Mouse (Mus musculus): ENCODE measurements around the gene Fxyd7. TPM values are rescaled to one million over a fixed set of nuclear protein-coding genes. Genes with fewer than 3 reads are reported as not detected.

Fxyd7 gene
- total RNA-seq, 1 experiment from 2014 or later = 2.0 TPM

DNA sequence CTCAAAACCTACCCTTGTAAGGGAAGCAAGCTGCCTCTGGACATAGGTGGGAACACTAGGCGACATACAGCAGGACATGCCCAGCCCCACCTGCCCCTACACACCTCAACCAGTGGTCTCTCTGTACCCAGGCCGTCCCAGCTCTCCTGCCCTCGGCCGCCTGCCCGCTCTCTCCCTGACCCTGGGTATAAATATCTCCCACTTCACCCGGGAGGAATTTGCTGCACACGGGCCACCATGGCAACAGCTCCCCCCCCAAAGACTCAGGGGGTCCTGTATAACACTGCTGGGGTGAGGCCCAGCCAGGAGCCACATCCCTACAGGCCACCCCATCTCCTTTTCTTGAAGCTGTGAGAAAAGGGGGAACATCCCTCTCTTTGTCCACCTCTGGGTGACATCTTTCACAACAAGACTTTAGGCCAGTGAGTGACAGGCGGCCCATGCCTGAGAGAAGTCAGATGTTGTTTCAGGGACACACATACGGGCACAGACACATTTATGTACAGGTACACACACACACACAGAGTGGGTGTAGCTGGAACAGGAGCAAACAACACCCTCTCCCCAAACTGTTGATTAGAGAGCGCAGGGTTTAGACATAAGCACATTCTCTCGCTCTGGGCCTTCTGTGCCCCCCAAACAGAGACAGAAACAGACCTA lies 3.5 kb upstream of the Fxyd7 start:
- no peak for ATAC-seq (ENCODE audit: extremely low read depth, insufficient number of reproducible peaks, low FRiP score, poor library complexity, severe bottlenecking)

DNA sequence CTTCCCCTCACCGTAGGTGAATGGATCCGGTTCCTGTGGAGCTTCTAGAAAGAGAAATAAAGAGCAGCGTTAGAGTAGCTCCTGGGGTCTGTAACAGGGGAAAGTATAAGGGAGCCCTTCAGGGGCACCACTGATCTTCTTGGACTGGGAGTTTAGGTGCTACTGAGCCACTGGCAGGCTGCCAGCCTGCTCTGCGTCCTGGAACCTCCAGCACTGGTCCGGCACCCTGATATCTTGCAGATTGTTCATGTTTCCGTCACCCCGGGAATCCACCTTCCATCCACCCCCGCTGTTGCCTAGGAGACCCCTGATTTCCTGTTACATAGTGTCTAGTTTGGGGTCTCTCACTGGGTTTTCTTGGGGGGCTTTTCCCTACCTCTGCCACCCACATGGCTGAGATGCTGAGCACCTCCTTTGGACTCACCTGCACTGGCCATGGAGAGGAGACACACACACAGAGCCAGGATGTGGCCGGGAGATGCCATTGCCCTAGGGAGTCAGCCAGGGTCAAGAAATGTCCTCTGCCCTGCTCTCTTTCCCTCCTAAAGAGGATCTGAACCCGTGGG lies 2.7 kb upstream of the Fxyd7 start:
- ATAC-seq (ENCODE audit: extremely low read depth, insufficient number of reproducible peaks, low FRiP score, poor library complexity, severe bottlenecking) = no peak

DNA sequence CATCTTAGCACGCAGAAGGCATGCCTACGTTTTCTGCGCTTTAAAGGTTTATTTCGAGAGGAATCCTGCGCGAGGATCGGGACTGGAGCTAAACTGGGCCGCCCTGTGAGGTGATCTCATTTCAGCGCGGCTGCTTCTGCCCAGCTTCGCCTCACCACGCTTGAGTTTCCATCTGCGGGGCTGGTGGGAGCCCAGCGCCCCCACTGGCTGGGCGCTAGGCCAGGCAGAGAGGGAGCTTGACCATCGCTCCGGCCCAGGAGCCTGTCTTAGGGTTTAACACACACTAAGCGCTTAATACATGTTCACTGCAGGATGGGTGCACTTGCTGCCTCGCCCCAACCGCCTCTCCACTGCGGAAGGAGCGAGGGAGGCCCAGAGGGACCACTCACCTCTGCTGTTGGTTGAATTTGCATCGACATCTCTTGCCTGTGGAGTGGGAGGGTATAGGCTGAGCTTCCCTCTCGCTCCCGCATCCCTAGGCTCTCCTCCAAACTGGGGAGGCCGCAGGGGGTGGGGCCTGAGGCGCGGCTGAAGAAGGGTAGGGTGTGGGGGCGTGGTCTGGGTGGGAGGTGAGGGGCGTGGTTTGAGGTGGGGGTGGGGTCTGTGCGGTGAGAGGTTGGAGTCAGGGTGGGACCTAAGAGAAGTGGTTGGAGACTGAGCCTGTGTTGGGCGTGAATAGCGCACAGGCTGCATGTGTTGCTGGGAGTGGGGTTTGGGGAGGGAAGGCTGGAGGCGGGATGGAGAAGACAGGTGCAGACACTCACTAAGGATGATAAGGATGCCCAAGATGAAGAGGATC lies 1.6 kb upstream of the Fxyd7 start:
- ATAC-seq (ENCODE audit: extremely low read depth, insufficient number of reproducible peaks, low FRiP score, poor library complexity, severe bottlenecking) = 0 out of 2 replicates have a peak, but pooled peaks have one; percentile 13

DNA sequence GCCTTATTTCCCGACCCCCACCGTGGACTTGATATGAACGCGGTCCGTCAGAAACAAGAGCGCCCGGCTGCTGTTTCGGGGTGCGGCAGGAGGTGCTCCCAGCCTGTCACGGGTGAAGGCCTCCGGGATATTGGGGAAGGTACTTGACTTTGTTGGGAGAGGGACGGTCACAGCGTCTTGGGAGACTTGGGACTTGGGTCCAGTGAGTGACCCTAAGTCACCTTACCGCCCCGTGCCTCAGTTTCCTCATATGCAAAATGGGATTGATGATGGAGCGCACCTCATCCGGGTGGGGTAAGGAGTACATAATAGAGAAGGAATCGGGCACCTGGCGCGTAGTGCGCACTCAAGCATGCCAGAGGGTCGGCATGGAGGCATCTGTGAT lies 976 bp upstream of the Fxyd7 start:
- ATAC-seq (ENCODE audit: extremely low read depth, insufficient number of reproducible peaks, low FRiP score, poor library complexity, severe bottlenecking) = no peak

DNA sequence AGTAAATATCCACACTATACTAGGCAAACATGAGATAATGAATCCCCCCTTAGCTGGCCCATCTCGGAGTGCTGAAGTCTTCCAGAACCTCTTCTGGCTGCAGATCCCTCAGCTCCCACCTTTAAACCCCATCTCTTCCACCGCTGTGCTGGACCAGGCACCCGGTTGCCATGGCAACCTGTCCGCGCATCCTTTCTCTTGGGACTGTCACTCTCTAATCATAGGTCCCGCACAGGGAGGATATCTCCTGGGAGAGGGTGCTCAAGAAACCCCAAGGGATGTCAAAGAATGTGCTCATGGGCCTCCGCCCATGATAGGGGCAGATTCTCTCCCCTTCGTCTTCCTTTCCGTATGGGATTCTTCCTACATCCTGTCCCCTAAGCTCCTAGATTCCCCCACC lies 346 bp downstream of the Fxyd7 start:
- ATAC-seq (ENCODE audit: extremely low read depth, insufficient number of reproducible peaks, low FRiP score, poor library complexity, severe bottlenecking) = no peak

DNA sequence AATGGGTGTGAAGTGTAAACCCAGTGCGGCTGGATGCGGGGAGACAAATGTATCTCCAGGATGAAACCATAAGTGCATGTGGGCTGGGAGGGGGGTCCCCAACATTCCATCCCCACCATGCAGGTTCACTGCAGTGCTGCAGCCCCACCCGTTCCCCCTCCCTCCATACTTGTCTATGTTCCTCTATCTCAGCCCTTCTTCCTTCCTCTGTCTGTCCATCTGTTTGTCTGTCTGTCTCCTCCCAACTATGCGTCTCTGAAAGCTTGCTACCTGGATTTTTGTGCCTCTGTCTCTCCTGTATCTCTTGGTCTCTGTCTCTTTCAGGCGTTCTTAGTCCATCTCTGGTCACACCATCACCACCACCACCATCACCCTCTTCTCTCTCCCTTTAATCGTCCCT lies 780 bp downstream of the Fxyd7 start:
- no peak for ATAC-seq (ENCODE audit: extremely low read depth, insufficient number of reproducible peaks, low FRiP score, poor library complexity, severe bottlenecking)

DNA sequence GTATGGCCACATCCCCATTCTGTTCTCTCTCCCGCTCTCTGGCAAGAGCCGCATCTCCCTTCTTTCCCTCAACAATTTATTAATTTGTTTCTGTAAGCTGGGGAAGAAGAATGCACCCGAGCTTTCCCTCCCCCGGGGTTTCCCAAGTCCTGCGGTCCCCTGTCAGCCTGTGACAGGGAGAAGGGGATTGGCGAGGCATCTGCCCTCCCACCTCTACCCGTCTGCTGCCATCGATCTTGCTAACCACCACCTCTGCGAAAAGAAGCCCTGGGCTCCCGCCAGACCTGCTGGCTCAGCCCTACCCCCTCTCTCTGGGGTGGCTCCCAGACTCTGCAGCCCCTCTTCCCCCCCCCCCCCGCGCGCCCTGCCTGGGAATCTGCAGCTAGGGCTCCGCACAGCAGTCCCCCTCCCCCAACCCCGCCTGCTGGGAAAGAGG lies 1.4 kb downstream of the Fxyd7 start:
- ATAC-seq (ENCODE audit: extremely low read depth, insufficient number of reproducible peaks, low FRiP score, poor library complexity, severe bottlenecking) = no peak

DNA sequence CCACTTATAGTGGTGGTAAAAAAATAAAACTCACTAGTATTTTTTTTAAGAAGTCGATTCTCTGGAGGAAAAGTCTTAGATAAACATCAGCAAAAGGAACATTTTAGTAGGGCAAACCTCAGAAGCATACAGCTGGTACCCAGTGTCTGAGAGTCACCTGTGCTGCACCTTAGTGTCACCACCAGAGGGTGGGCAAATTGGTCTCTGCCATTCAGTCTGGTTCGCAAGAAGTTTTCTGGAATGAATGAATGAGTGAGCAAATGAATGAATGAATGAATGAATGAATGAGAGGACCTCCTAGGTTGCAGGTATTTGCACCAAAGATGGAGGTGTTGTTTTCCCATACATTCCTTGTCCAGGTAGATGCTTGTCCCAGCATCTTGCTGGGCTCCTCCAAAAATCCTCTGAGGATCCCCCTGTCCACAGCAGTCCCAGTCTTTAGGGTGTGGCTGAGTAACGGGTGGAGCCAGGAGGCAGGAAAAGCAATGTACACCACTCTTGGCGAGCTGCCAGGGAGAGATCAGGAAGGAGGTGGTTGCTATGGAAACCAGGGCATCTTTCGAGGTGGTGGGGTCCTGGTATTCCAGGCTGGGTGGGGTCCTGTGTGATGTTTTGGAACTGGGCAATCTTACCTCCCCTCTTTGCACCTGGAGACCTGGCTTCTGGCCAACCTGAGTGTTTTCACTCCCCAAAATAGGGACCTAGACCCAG lies 2.0 kb downstream of the Fxyd7 start:
- no peak for ATAC-seq (ENCODE audit: extremely low read depth, insufficient number of reproducible peaks, low FRiP score, poor library complexity, severe bottlenecking)

DNA sequence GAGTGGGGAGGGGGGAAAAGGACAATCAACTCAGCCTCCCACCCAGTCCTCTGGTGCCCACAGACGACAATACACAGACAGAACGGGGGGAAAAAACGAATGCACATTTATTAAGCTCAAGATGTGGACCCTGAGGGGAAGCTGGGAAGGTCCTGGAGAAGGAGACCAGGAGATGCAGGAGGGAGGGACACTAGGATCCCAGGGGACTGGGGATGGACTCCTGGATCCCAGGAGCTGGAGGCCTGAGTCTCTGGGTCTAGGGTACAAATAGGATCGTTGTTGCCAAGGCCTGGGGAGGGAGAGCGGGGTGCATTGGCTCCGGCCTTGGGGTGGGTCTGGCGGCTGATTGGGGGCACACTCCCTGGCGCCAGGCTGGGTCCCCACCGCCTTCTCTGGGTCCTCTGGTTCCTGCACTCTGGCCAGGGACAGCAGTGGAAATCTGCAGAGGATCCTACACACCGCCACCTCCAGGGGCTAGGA lies 8.8 kb downstream of the Fxyd7 start, which contains the start of gene Fxyd5:
TSS of gene Fxyd5 (minus strand) at position 51 of the 480 bp plus-strand sequence.
- ATAC-seq (ENCODE audit: extremely low read depth, insufficient number of reproducible peaks, low FRiP score, poor library complexity, severe bottlenecking) = no peak

DNA sequence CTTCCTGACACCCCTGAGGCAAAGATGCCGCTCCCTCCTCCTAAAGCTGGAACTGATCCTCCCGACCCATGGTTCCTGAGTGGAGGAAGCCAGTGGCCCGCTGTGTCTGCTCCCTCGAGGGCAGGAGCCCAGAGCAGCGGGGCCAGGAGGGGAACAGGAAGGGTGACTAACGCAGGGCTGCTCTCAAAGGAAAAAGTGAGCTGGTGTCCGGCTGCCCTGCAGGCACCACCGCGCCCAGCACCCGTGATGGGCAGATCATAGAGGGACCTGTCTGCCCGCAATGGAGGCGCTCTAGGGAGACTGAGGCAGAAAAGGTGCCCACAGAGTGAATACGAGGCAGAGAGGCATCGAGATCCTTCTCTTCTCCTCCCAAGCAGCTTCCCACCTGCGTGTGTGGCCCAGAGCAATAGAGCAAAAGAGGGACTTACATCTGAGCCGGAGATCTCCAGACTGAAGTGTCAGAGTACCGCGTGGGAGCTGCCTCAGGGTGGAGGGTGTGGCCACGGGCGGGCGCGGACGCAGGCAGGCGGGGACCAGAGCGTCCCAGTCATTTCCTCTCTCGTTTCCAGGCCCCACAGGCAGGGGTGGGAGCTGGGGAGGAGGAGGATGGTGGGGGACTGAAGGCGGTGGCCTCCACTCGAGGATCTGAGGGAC lies 9.5 kb downstream of the Fxyd7 start:
- ATAC-seq (ENCODE audit: extremely low read depth, insufficient number of reproducible peaks, low FRiP score, poor library complexity, severe bottlenecking) = peak; percentile 70

DNA sequence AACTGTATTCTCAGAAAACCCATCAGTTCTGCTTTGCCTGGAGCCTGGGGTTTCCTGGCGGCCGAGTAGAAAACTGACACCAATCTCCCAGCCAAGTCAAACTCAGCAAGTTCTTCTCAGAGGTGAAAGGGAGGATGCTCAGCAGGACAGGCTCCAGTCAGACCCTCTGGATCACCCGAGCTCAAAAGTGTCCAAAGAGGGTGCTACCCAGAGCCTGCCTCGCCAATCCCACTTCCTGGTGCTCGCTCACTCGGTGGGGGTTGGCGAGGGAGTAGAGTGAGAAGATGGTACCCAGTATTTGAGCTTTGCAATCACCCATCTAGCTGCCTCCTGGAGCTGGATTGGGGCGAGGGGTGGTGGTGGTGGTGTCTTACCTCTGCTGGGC lies 10.3 kb downstream of the Fxyd7 start:
- no peak for ATAC-seq (ENCODE audit: extremely low read depth, insufficient number of reproducible peaks, low FRiP score, poor library complexity, severe bottlenecking)

DNA sequence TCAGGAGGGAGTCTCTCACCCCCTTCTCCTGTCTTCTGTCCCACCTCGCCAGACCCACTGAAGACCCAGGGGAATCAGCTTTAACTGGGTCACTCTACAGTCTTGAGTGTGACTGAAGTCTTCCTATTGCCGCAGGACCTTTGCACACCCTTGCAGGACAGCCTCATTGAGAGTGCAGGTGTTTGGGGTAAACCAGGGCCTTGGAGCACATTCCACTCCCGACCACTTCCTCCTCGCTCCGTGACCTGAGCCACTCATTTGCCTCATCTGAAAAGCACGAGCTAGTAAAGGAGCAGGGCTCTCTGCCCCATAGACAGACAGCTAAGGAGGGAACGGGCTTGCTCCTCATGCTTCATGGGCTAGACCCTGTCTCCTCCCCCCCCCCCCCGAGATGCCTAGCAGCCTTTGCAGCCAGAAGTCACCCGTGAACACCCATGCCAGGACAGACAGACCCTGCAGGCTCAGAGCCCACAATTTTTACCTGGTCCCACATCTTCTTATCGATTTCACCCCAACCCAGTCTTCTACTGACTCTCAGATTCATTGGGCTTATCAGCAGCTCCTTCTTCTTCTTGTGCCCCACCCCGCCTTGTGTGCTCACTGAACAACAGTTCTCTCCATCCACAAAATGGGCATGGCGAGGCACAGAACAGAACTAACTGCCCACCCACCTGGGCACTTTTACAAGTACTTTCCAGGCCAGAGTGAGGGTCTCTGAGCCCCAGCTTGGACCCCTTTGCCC lies 10.8 kb downstream of the Fxyd7 start:
- no peak for ATAC-seq (ENCODE audit: extremely low read depth, insufficient number of reproducible peaks, low FRiP score, poor library complexity, severe bottlenecking)

DNA sequence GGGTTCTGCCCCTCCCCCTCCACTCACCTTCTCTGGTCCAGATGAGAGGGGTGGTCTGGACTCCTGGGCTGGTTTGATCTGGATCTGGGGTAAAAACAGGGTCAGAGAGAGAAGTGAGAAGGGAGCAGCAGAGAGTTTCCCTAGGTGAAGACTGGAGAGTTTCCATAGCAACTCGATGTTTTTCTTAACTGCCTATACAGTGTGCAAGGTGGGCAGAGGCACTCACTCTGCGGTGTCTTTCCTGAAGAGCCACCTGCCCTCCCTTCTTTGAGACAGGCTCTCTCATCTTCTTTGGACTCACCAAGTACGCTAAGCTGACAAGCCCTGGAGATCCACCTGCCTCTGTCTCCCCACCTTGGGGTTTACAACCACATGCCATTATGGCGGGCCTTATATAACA lies 12.3 kb downstream of the Fxyd7 start:
- no peak for ATAC-seq (ENCODE audit: extremely low read depth, insufficient number of reproducible peaks, low FRiP score, poor library complexity, severe bottlenecking)

DNA sequence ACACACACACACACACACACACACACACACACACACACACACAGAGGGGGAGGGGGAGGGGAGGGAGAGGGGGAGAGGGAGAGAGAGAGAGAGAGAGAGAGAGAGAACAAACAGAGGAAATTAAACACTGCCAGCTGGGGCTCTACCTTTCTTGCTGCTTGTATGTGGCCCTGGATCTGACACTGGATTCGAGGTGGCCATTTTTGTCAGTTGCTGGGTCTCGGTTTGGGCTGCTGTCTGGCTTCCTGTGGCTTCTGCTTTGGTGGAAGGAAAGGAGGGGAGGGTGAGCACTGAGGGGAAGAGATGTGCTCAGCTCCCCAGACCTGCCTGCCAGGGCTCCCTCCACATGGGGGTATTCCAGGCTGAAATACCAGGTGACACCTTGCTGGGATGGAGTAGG lies 13.6 kb downstream of the Fxyd7 start:
- ATAC-seq (ENCODE audit: extremely low read depth, insufficient number of reproducible peaks, low FRiP score, poor library complexity, severe bottlenecking) = no peak

DNA sequence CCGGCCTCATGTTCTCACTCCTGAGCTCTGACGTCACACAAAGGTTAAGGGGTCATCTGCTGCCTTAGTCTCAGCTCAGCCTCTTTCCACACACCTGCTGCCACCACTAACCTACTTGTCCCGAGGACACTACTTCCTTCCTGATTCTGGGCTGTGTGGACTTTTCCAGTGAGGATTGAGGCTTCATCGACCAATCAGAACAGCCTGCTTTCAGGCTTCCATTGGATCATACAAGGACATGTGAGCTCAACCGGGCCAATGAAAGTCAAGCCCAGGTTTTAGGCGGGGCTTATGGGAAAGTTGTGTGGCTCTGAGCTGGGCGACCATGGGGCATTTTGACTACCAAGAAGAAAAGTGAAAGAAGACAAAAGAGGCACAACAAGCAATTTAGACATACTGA lies 14.3 kb downstream of the Fxyd7 start:
- ATAC-seq (ENCODE audit: extremely low read depth, insufficient number of reproducible peaks, low FRiP score, poor library complexity, severe bottlenecking) = peak; percentile 33

DNA sequence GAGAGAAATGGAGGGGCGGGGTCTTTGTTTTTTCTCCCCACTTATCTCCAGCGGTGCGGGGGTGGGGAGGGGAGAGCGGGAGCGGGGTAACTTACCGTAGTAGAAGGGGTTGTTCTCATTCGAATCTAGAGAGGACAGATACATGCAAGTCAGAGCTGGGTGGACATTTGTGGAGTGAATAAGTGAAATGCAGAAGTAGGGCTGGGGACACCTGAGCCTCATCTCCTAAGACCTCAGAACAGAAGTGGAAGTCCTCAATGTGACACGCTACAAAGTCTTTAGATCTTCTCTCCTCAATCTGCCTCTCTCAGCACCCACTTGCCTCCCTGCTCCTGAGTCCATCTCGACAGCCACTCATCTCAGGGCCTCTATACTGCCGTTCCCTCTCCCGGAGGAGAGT lies 16.0 kb downstream of the Fxyd7 start:
- no peak for ATAC-seq (ENCODE audit: extremely low read depth, insufficient number of reproducible peaks, low FRiP score, poor library complexity, severe bottlenecking)

DNA sequence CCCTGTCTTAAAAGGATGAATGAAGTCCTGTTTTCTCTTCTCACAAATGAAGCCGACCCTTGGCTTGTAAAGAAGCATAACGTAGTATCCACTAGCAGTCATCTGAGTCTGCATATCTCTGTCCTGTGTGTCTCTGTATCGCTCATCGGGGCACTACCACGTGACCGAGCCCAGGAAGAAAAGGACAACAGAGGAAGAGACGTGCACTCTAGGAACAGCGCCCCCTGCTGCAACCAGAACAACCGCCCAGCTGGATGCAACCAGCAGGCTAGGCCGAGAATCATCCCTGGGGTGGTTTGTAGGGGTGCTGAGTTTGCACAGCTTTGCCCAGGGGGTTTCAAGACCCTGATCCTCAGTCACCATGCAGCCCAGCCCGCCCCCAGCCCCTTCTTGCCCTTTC lies 16.5 kb downstream of the Fxyd7 start:
- ATAC-seq (ENCODE audit: extremely low read depth, insufficient number of reproducible peaks, low FRiP score, poor library complexity, severe bottlenecking) = no peak

DNA sequence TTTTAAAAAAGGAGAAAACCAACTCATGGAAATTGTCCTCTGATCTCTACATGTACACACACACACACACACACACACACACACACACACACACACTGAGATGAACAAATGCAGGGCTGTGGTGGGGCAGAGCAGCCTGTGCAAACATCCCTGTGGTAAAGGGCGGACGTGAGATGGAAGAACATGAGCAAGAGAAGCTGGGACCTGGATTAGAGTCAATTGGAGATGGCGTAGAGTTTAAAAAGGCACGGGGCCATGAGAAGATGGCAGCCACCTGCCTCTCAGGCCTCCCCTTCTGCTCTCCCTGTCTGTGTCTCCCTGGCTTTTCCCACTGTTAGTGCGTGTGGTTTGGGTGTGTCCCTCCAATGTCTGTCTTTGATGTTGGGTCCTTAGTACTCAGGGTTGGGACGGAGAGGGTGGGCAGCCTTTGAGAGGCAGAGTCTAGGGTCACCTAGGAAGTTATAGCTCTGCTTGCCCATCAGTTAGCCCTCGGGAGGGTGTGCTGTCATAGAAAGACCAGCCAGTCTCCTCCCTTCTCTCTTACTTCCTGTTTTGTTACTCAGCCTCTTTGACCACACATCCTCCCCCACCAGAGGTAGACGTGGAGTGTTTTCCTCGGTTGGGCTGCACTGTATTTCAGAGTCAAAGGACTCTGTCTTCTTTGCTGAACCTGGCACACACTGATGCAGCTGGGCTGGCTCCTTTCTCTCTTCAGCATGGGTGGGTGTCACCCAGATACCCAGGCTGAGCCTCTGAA lies 17.7 kb downstream of the Fxyd7 start:
- peak; percentile 77 for ATAC-seq (ENCODE audit: extremely low read depth, insufficient number of reproducible peaks, low FRiP score, poor library complexity, severe bottlenecking)
